Mouse (Mus musculus) olfactory bulb, adult 2 months (tissue): ENCODE measurements around the gene Gm17606.

Experiments
- CTCF ChIP-seq: fragments of 200-500 bp; IDR thresholded peaks from 2 replicates; pipeline ENCODE4 v1.5.1; 2012; ENCODE audit warnings: low read depth, mild to moderate bottlenecking, low read length, moderate library complexity; ENCODE audit not compliant: insufficient read depth
- POLR2A ChIP-seq: fragments of 200-500 bp; IDR thresholded peaks from 2 replicates; pipeline ENCODE4 v1.6.1; 2012; ENCODE audit warnings: mild to moderate bottlenecking, low read depth, low read length, moderate library complexity; ENCODE audit not compliant: insufficient read depth

DNA sequence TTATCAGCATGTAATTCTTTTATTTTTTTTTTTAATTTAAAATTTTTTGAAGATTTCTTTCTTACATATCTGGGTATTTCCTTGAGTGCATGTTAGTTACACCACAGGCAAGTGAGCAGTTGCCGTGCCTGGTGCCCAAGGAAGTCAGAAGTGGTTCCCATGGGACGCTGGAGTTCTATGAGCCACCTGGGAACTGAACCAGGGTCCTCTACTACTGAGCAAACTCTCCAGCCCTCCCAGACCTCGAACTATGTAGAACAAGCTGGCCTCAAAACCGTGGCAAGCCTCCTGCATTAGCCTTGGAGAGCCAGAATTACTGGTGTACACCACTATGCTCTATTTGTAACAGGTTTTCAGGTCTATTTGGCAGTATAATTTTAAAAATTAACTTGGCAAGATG is 38.1 kb upstream of the Gm17606 start:
- no peak for TF ChIP-seq CTCF
- TF ChIP-seq POLR2A, result no peak
